Mouse (Mus musculus): ENCODE measurements around the gene Nxph3. TPM values are rescaled to one million over a fixed set of nuclear protein-coding genes. Genes with fewer than 3 reads are reported as not detected.

The Nxph3 gene
- total and polyA plus RNA-seq, 3 experiments: 0.17 TPM; not detected in 2

- Histone ChIP-seq H3K27ac (ENCODE audit: insufficient read depth, low read depth) (no peak overlapping the region), H3K79me2 (replicated peaks; ENCODE audit: control insufficient read depth, extremely low read depth, insufficient read depth, poor library complexity, severe bottlenecking) (no peaks in the 10 kb centered on the region), H3K4me2 (ENCODE audit: insufficient read depth, low read depth, poor library complexity, severe bottlenecking) (no peak overlapping the region), H3K9ac (ENCODE audit: insufficient read depth, low read depth) (no peak overlapping the region), H3K4me3 (replicated peaks in 1 of 3; ENCODE audit: low read depth in 2 of 3, low read length in 2 of 3, poor library complexity in 1 of 3) (no peak overlapping the region), H3K36me3 (replicated peaks in 1 of 2; ENCODE audit: control insufficient read depth in 1 of 2, insufficient read depth in 1 of 2, low read length in 1 of 2) (no peaks in the 10 kb centered on the region), H3K27me3 (replicated peaks) (peaks cover 88% of the 10 kb centered on the region), H3K4me1 (ENCODE audit: control insufficient read depth in 1 of 2, insufficient read depth in 2 of 2) (no peaks in the 10 kb centered on the region), H3K9me3 (replicated peaks; ENCODE audit: low read length) (peaks cover 12% of the 10 kb centered on the region)
- in situ Hi-C loops (cut with MboI; ENCODE audit: low pct_ligation_motif_present, low pct_unique_long_range_greater_than_20kb, low sequenced_read_pairs) (no loop called here), dilution Hi-C loops (cut with MboI; ENCODE audit: extremely low pct_ligation_motif_present, extremely low pct_unique_long_range_greater_than_20kb, low sequenced_read_pairs) (no loop called here)
- TF ChIP-seq ETS1 (conservative IDR thresholded peaks at IDR 0.05; ENCODE audit: low read depth, low read length): no peak
- TF ChIP-seq TBP (conservative IDR thresholded peaks at IDR 0.05; ENCODE audit: low read depth, low read length): no peak
- no peak for TF ChIP-seq NRF1 (IDR thresholded peaks at IDR 0.05; ENCODE audit: low read depth, low read length)
- no peak for TF ChIP-seq POLR2A (IDR thresholded peaks at IDR 0.05; ENCODE audit: low read depth, low read length)
- TF ChIP-seq JUND (conservative IDR thresholded peaks at IDR 0.05; ENCODE audit: low read depth, low read length): no peak
- no peak for TF ChIP-seq GABPA (IDR thresholded peaks at IDR 0.05; ENCODE audit: insufficient replicate concordance, low read depth, low read length)
- no peak for TF ChIP-seq IRF4 (IDR thresholded peaks at IDR 0.05; ENCODE audit: low read depth, low read length)
- no peak for TF ChIP-seq EP300 (IDR thresholded peaks at IDR 0.05; ENCODE audit: low read length)
- DNase-seq (ENCODE audit: extremely low read depth): no peak
Measured at GRCm38 (mm10) chr11:95559761-95560160, 45.4 kb upstream of the Nxph3 start.

- DNase-seq (ENCODE audit: extremely low read depth): no peak
- Histone ChIP-seq H3K27ac (ENCODE audit: insufficient read depth, low read depth) (no peak overlapping the region), H3K9me3 (replicated peaks; ENCODE audit: low read length) (peaks cover 11% of the 10 kb centered on the region), H3K79me2 (replicated peaks; ENCODE audit: control insufficient read depth, extremely low read depth, insufficient read depth, poor library complexity, severe bottlenecking) (no peaks in the 10 kb centered on the region), H3K36me3 (replicated peaks in 1 of 2; ENCODE audit: control insufficient read depth in 1 of 2, insufficient read depth in 1 of 2, low read length in 1 of 2) (no peaks in the 10 kb centered on the region), H3K4me3 (replicated peaks in 1 of 3; ENCODE audit: low read depth in 2 of 3, low read length in 2 of 3, poor library complexity in 1 of 3) (no peak overlapping the region), H3K9ac (ENCODE audit: insufficient read depth, low read depth) (no peak overlapping the region), H3K27me3 (replicated peaks) (peaks cover 90% of the 10 kb centered on the region), H3K4me2 (ENCODE audit: insufficient read depth, low read depth, poor library complexity, severe bottlenecking) (no peak overlapping the region), H3K4me1 (ENCODE audit: control insufficient read depth in 1 of 2, insufficient read depth in 2 of 2) (no peaks in the 10 kb centered on the region)
- dilution Hi-C loops (cut with MboI; ENCODE audit: extremely low pct_ligation_motif_present, extremely low pct_unique_long_range_greater_than_20kb, low sequenced_read_pairs): no loop called here
- TF ChIP-seq JUN (IDR thresholded peaks at IDR 0.05; ENCODE audit: insufficient read depth, low read depth, low read length) (no peak), GABPA (IDR thresholded peaks at IDR 0.05; ENCODE audit: insufficient replicate concordance, low read depth, low read length) (no peak), CHD2 (IDR thresholded peaks at IDR 0.05; ENCODE audit: low read length) (no peak), JUND (conservative IDR thresholded peaks at IDR 0.05; ENCODE audit: low read depth, low read length) (no peak), BHLHE40 (IDR thresholded peaks at IDR 0.05; ENCODE audit: low read depth, low read length) (no peak), IRF4 (IDR thresholded peaks at IDR 0.05; ENCODE audit: low read depth, low read length) (no peak), RCOR1 (conservative IDR thresholded peaks at IDR 0.05; ENCODE audit: low read depth, low read length) (no peak), ZKSCAN1 (IDR thresholded peaks at IDR 0.05; ENCODE audit: borderline replicate concordance, low read depth, low read length) (no peak), USF1 (IDR thresholded peaks at IDR 0.05; ENCODE audit: low read depth, low read length) (no peak), CHD1 (IDR thresholded peaks at IDR 0.05; ENCODE audit: low read depth, low read length) (no peak), MXI1 (IDR thresholded peaks at IDR 0.05; ENCODE audit: low read depth, low read length) (no peak)
- in situ Hi-C loops (cut with MboI; ENCODE audit: low pct_ligation_motif_present, low pct_unique_long_range_greater_than_20kb, low sequenced_read_pairs): no loop called here
Measured at GRCm38 (mm10) chr11:95557719-95558118, 43.3 kb upstream of the Nxph3 start.

All from CH12.LX (cell line).